ENCODE assay signal across 10 mouse cellular contexts in the genomic region with DNA sequence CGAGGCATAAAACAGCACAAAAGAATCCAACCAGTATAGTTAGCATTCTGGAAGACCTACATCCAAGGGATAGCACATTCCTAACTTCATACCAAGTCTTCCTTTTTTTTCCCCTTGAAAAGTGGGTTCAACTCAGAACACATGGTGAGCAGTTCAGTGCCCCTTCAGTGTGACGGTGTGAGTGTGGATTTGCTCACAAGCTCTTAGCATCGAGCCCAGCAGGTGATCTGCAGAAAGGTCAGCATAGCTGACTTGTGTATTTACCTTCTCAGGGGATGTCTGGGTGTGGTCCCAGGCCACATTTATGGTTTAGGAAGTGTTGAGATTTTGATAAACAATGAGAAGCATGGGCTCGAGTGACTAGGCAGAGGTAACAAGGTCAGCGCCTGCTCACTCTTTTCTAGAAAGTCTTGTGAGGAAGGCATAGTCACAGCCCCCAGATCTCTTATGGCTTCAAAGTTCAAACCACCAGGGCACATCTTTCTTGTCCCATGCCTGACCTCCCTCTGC. TPM values are rescaled to one million over a fixed set of nuclear protein-coding genes. Genes with fewer than 3 reads are reported as not detected.
A peak's percentile ranks its signal among the peaks of the same experiment; 100 is the strongest.
DNase-seq lines count a peak whose midpoint lies in the region; ATAC-seq lines count a peak whose summit lies in the region.
"Had no signal": no experiment of that assay in that cellular context is flagged by ENCODE, and none has a peak within 500 bp of the region (broad histone marks: within the 10 kb centered on the region; RNA-seq: fewer than 3 reads in every experiment).

No protein-coding gene starts in this region.

- intact Hi-C loops in heart, postnatal 25 days (cut with DNase I) = no loop called here

- peaks cover 30% of the 10 kb centered on the region for H3K4me1 ChIP-seq in heart, embryonic 11.5 days (ENCODE audit: control insufficient read depth, insufficient read depth, low read length)
- H3K4me1 ChIP-seq in hindbrain, embryonic 13.5 days (replicated peaks) = peaks cover 37% of the 10 kb centered on the region
- peaks cover 37% of the 10 kb centered on the region for H3K4me1 ChIP-seq in midbrain, embryonic 15.5 days

- 22% methylated on average over 5 of the region's 5 CpGs for WGBS in heart, embryonic 11.5 days (ENCODE audit: insufficient replicate concordance)
- 31% methylated on average over 5 of the region's 5 CpGs for WGBS in hindbrain, embryonic 13.5 days
- WGBS in midbrain, embryonic 15.5 days = 26% methylated on average over 5 of the region's 5 CpGs

- no peaks in the 10 kb centered on the region for H3K9me3 ChIP-seq in heart, embryonic 11.5 days (replicated peaks; ENCODE audit: control insufficient read depth, low read length)
- no peaks in the 10 kb centered on the region for H3K9me3 ChIP-seq in hindbrain, embryonic 13.5 days
- no peaks in the 10 kb centered on the region for H3K9me3 ChIP-seq in midbrain, embryonic 15.5 days

- no peak for DNase-seq in heart, postnatal 25 days (ENCODE audit: low spot score)
- peak; percentile 33 for DNase-seq in ZHBTc4 (ENCODE audit: low read depth, low spot score)
- no peak for DNase-seq in retina, postnatal 1 day
- no peak for DNase-seq in ovary, adult 18-20 months (ENCODE audit: low spot score)
- no peak for DNase-seq in MN1 (ENCODE audit: low spot score)
- DNase-seq: liver, postnatal 0 days had no signal

- H3K4me2 ChIP-seq in heart, embryonic 11.5 days = 0 out of 2 replicates have a peak overlapping the region, but pooled peaks have one; percentile 8
- 0 out of 2 replicates have a peak overlapping the region, but pooled peaks have one; percentile 20 for H3K4me2 ChIP-seq in hindbrain, embryonic 13.5 days
- H3K4me2 ChIP-seq in midbrain, embryonic 15.5 days = no peak overlapping the region; the same call in 1 of the 2 replicates

- H3K36me3 ChIP-seq in heart, embryonic 11.5 days (ENCODE audit: control insufficient read depth, insufficient read depth, low read length) = no peaks in the 10 kb centered on the region
- H3K36me3 ChIP-seq in hindbrain, embryonic 13.5 days = no peaks in the 10 kb centered on the region
- H3K36me3 ChIP-seq in midbrain, embryonic 15.5 days (replicated peaks) = no peaks in the 10 kb centered on the region

- no peak overlapping the region for H3K9ac ChIP-seq in heart, embryonic 11.5 days (ENCODE audit: low read depth, low read length)
- H3K9ac ChIP-seq in hindbrain, embryonic 13.5 days = peak overlapping the region; percentile 55
- 0 out of 2 replicates have a peak overlapping the region, but pooled peaks have one; percentile 4 for H3K9ac ChIP-seq in midbrain, embryonic 15.5 days
- H3K9ac ChIP-seq: liver, postnatal 0 days had no signal

- H3K4me3 ChIP-seq in heart, embryonic 11.5 days (ENCODE audit: low read depth, low read length) = no peak overlapping the region
- no peak overlapping the region for H3K4me3 ChIP-seq in hindbrain, embryonic 13.5 days
- no peak overlapping the region for H3K4me3 ChIP-seq in midbrain, embryonic 15.5 days

- no peaks in the 10 kb centered on the region for H3K27me3 ChIP-seq in heart, embryonic 11.5 days (ENCODE audit: control insufficient read depth, insufficient read depth, low read length)
- no peaks in the 10 kb centered on the region for H3K27me3 ChIP-seq in hindbrain, embryonic 13.5 days
- H3K27me3 ChIP-seq in midbrain, embryonic 15.5 days (replicated peaks) = no peaks in the 10 kb centered on the region
- H3K27me3 ChIP-seq: CH12.LX had no signal

- no peak for ATAC-seq in heart, embryonic 11.5 days (replicated peaks; ENCODE audit: insufficient number of reproducible peaks, low FRiP score, low TSS enrichment)
- no peak for ATAC-seq in hindbrain, embryonic 13.5 days (ENCODE audit: low FRiP score)
- ATAC-seq in midbrain, embryonic 15.5 days (replicated peaks) = peak; percentile 18; the same call in 1 of the 2 replicates
- ATAC-seq: liver, postnatal 0 days had no signal

- peak overlapping the region; percentile 91 for H3K27ac ChIP-seq in heart, embryonic 11.5 days (ENCODE audit: low read depth, low read length)
- H3K27ac ChIP-seq in hindbrain, embryonic 13.5 days = peak overlapping the region; percentile 94
- peak overlapping the region; percentile 90 for H3K27ac ChIP-seq in midbrain, embryonic 15.5 days

RNA-seq across cellular contexts. Expression of a gene that starts 46.2 kb away (rescaled TPM):
- 11.6 and 12.9 TPM in 2 replicates for polyA plus RNA-seq in heart, embryonic 11.5 days (2014; fragmentation: Nextera tagmentation; extraction: Ambion mirVana)
- total RNA-seq in heart, postnatal 25 days (2021) = 1 to 10 TPM; 5.0 to 8.0 TPM
- polyA plus RNA-seq in hindbrain, embryonic 13.5 days (2015; fragmentation: Nextera tagmentation; extraction: Ambion mirVana) = 8.6 TPM in 2 replicates
- 5.9 and 7.0 TPM in 2 replicates for polyA plus RNA-seq in midbrain, embryonic 15.5 days (2015; fragmentation: Nextera tagmentation; extraction: Ambion mirVana)
